Mouse (Mus musculus): Measurements from ENCODE around the gene Fkbp1a.

Fkbp1a gene

GRCm38 (mm10) chr2:151546571-151546970, 4.3 kb downstream of the Fkbp1a start:
- DNase-seq (ENCODE audit: low spot score in 2 of 2): no peak

- DNase-seq (ENCODE audit: low spot score in 2 of 2): no peak
Measured at GRCm38 (mm10) chr2:151549615-151550121, 7.4 kb downstream of the Fkbp1a start.

GRCm38 (mm10) chr2:151562930-151563921, 20.9 kb downstream of the Fkbp1a start:
- no peak for DNase-seq (ENCODE audit: low spot score in 2 of 2)

GRCm38 (mm10) chr2:151564006-151564405, 21.7 kb downstream of the Fkbp1a start:
- no peak for DNase-seq (ENCODE audit: low spot score in 2 of 2)

- no peak for DNase-seq (ENCODE audit: low spot score in 2 of 2)
Measured at GRCm38 (mm10) chr2:151564986-151565385, 22.7 kb downstream of the Fkbp1a start.

GRCm38 (mm10) chr2:151566856-151567255, 24.6 kb downstream of the Fkbp1a start:
- no peak for DNase-seq (ENCODE audit: low spot score in 2 of 2)

- no peak for DNase-seq (ENCODE audit: low spot score in 2 of 2)
Measured at GRCm38 (mm10) chr2:151569452-151569851, 27.2 kb downstream of the Fkbp1a start.

- DNase-seq (ENCODE audit: low spot score in 2 of 2): peak in 1 of 2 experiments; percentile 31
Measured at GRCm38 (mm10) chr2:151571873-151572700, 29.8 kb downstream of the Fkbp1a start, which contains the start of gene Sdcbp2. Gene Sdcbp2, plus strand, starts transcription at chr2:151572622.

GRCm38 (mm10) chr2:151573667-151574066, 31.4 kb downstream of the Fkbp1a start:
- no peak for DNase-seq (ENCODE audit: low spot score in 2 of 2)

GRCm38 (mm10) chr2:151574607-151575006, 32.3 kb downstream of the Fkbp1a start:
- DNase-seq (ENCODE audit: low spot score in 2 of 2): no peak

- DNase-seq (ENCODE audit: low spot score in 2 of 2): no peak
Measured at GRCm38 (mm10) chr2:151575119-151575698, 32.9 kb downstream of the Fkbp1a start.

GRCm38 (mm10) chr2:151575699-151576389, 33.6 kb downstream of the Fkbp1a start:
- DNase-seq (ENCODE audit: low spot score in 2 of 2): peak; percentile 76 to 78

GRCm38 (mm10) chr2:151579183-151579582, 36.9 kb downstream of the Fkbp1a start:
- DNase-seq (ENCODE audit: low spot score in 2 of 2): no peak

GRCm38 (mm10) chr2:151580945-151581344, 38.7 kb downstream of the Fkbp1a start:
- no peak for DNase-seq (ENCODE audit: low spot score in 2 of 2)

GRCm38 (mm10) chr2:151585934-151586333, 43.7 kb downstream of the Fkbp1a start:
- DNase-seq (ENCODE audit: low spot score in 2 of 2): no peak

- DNase-seq (ENCODE audit: low spot score in 2 of 2): no peak
Measured at GRCm38 (mm10) chr2:151586807-151587206, 44.5 kb downstream of the Fkbp1a start.

- no peak for DNase-seq (ENCODE audit: low spot score in 2 of 2)
Measured at GRCm38 (mm10) chr2:151587306-151587705, 45.0 kb downstream of the Fkbp1a start.

GRCm38 (mm10) chr2:151598068-151598467, 55.8 kb downstream of the Fkbp1a start:
- no peak for DNase-seq (ENCODE audit: low spot score in 2 of 2)

- DNase-seq (ENCODE audit: low spot score in 2 of 2): no peak
Measured at GRCm38 (mm10) chr2:151602106-151602505, 59.8 kb downstream of the Fkbp1a start.

GRCm38 (mm10) chr2:151603630-151604029, 61.3 kb downstream of the Fkbp1a start:
- DNase-seq (ENCODE audit: low spot score in 2 of 2): no peak

- DNase-seq (ENCODE audit: low spot score in 2 of 2): no peak
Measured at GRCm38 (mm10) chr2:151605437-151605987, 63.2 kb downstream of the Fkbp1a start.
